Mouse (Mus musculus): ENCODE data around the gene Coq7. TPM values are rescaled to one million over a fixed set of nuclear protein-coding genes. Genes with fewer than 3 reads are reported as not detected.

The Coq7 gene
- 10 to 100 TPM; 51.9 to 53.5 TPM for total RNA-seq (2021)
- long read RNA-seq, experiment 1, transcript Coq7-201 (6 exons, 914 nt): major isoform, 145 of 154 reads
- long read RNA-seq, experiment 1, partial matches to known transcripts: 4 of 154 reads
- long read RNA-seq, experiment 1, other reads (novel, unspliced or antisense): 2 of 154 reads
- long read RNA-seq, experiment 2, transcript Coq7-201 (6 exons, 914 nt): major isoform, 158 of 166 reads
- long read RNA-seq, experiment 2, partial matches to known transcripts: 4 of 166 reads
- long read RNA-seq, experiment 2, other reads (novel, unspliced or antisense): 4 of 166 reads

GRCm38 (mm10) chr7:118533178-118533578 lies at the start of gene Coq7:
Gene Coq7, minus strand, starts transcription at chr7:118533356.
- intact Hi-C loops (cut with DNase I): no loop called here
- peak in 1 of 2 experiments; percentile 89 for DNase-seq

- no peak for DNase-seq
- intact Hi-C loops (cut with DNase I): no loop called here
These were observed 46.8 kb upstream of the Coq7 start for GRCm38 (mm10) chr7:118579938-118580337.

DNA sequence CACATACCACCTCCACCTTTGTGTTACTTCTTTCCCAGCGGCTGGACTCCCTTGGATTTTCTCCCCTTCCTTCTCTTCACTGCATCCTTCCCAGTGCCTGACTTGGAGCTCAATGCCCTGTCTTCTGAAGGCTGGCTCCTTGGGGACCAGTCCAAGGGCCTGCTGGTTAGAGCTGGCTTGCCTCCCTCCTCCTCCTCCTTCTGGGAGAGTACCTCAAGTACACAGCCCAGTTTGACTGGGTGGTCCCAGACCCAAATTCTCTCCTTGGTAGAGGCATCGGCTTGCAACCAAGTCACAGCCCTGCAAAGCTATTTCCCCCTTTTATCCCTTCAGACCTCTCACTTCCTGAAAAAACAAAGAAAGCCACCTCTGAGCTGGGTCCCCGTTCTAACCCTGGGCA lies 45.1 kb upstream of the Coq7 start:
- intact Hi-C loops (cut with DNase I): no loop called here
- DNase-seq: no peak

GRCm38 (mm10) chr7:118572039-118572438 lies 38.9 kb upstream of the Coq7 start:
- no peak for DNase-seq
- intact Hi-C loops (cut with DNase I): no loop called here

DNA sequence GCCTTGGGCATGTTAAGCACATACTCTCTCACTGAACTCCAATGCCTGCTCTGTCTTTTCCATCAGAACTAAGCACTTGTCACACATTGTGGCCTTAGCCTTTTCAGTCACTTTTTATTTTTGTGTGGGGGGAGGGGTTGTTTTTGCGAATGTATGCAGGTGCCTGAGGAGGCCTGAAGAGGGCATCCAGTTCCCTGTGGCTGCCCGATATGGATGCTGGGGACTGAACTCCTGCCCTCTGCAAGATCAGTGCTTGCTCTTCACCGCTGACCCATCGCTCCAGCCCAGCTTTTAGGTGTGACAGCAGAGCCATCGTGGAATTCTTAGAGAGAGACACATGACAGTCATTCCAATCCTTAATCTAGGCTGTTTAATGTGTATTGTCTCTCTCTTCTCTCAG lies 38.2 kb upstream of the Coq7 start:
- DNase-seq: no peak
- intact Hi-C loops (cut with DNase I): no loop called here

- DNase-seq: no peak
- intact Hi-C loops (cut with DNase I): no loop called here
These were observed 36.0 kb upstream of the Coq7 start for GRCm38 (mm10) chr7:118569121-118569543.

DNA sequence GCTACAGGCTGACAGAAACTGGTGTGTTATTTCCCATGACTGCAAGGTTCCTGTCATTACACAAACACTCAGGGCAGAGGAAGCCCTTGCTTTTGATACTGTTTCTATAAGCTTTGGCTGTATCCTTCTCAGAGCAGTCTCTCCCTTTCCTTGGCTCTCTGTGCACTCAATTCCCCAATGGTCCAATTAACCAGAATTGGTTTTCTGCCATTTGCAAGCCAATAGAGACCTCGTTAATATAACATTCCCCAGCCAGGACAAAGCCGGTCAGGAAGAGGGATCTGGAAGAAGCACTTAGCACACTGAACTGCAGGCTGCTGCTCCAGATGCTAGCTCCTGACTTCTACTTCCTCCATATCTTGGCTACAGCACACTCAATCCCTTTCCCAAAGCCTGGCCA lies 21.1 kb upstream of the Coq7 start:
- no peak for DNase-seq
- intact Hi-C loops (cut with DNase I): no loop called here

GRCm38 (mm10) chr7:118553881-118554280 lies 20.7 kb upstream of the Coq7 start:
- no peak for DNase-seq
- intact Hi-C loops (cut with DNase I): no loop called here

DNA sequence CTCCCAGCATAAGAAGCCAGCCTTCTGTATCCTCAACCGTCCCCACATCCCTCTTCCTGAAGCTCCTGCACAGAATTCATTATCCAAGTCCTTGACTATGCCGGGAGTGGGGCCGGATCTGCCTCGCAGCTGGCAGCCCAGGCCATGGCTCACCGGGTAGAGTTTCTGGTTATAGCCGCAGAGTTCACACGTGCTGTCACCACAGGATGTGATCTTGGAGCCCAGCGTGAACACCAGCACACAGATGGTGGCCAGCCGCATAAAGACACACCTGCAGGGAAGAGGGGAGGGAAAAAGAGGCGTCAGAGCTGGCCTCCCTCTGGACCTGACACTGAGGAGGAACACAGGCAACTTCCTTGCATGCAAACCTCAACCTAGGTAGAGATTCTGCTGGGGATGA lies 14.3 kb upstream of the Coq7 start:
- DNase-seq: no peak
- intact Hi-C loops (cut with DNase I): no loop called here

GRCm38 (mm10) chr7:118544128-118544527 lies 11.0 kb upstream of the Coq7 start:
- intact Hi-C loops (cut with DNase I): no loop called here
- DNase-seq: no peak

- no peak for DNase-seq
- intact Hi-C loops (cut with DNase I): no loop called here
These were observed 1.9 kb upstream of the Coq7 start for GRCm38 (mm10) chr7:118535076-118535475.

DNA sequence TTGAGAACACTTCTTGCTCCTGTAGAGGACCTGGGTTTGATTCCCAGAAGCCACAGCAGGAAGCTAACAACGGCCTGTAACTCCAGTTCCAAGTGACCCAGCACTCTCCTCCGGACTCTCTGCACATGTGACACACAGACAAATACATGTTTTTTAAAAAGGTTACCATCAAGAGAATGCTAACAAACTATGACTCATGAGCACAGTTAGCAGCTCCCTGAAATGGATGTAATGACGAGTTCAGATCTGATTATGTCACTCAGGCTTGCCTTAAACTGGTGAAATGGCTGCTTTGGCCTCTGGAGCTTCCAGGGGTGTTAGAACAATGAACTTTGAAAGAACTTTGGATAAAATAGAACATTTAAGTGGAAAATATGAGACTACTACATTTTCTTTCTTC lies 1.2 kb upstream of the Coq7 start:
- no peak for DNase-seq
- intact Hi-C loops (cut with DNase I): no loop called here

- intact Hi-C loops (cut with DNase I): no loop called here
- DNase-seq: peak; percentile 95 to 98
These were observed 508 bp downstream of the Coq7 start for GRCm38 (mm10) chr7:118532519-118533177.

GRCm38 (mm10) chr7:118526967-118527366 lies 6.2 kb downstream of the Coq7 start:
- intact Hi-C loops (cut with DNase I): no loop called here
- no peak for DNase-seq

DNA sequence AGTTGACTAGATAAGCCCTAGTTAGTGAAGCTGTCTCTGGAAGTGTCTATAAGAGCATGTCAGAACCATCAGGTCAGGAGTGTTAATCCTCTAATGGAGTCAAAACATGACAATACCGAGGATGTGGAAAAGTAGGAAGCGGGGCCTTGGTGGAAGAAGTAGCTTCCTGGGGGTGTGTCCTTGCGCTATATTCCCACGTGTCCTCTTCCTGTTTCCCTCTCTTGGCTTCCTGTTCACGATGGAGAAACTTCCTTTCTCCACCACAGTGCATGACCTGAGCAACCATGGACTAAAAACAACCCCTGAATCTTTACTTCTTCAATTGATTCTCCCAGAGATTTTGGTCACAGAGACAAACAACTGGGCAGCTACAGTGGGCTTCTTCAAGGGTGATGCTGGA lies 11.1 kb downstream of the Coq7 start:
- intact Hi-C loops (cut with DNase I): no loop called here

GRCm38 (mm10) chr7:118519661-118520060 lies 13.5 kb downstream of the Coq7 start:
- DNase-seq: no peak
- intact Hi-C loops (cut with DNase I): loop anchor here (2.0 kb wide), 1 partner anchor 215 kb away; no protein-coding TSS in a partner anchor

More for the DNA sequence above, 11.1 kb downstream of the Coq7 start:
- no peak for DNase-seq

DNA sequence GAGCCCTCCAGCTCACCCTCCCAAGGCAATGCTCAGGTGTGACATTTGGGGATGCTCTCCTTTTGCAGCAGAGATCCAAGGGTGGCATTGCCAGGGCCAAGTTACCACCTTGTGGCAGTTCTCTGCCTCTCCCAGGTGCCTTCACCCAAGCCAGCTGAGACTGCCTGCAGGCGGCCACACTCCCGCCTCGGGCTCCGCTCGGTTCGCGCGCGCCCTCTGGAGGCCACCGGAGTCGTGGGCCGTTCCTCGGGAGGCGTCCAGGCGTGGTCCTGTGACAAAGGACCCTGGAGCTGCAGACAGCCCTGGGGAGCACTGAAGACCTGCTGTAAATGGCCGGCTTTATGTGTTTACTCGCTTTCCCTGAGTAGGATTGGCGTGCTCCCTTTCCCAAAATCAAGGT lies 14.5 kb downstream of the Coq7 start:
- DNase-seq: peak; percentile 70 to 77
- intact Hi-C loops (cut with DNase I): loop anchor here (1.0 to 2.0 kb wide), 2 partner anchors 70 to 214 kb away; partner anchors contain the start of gene Syt17

DNA sequence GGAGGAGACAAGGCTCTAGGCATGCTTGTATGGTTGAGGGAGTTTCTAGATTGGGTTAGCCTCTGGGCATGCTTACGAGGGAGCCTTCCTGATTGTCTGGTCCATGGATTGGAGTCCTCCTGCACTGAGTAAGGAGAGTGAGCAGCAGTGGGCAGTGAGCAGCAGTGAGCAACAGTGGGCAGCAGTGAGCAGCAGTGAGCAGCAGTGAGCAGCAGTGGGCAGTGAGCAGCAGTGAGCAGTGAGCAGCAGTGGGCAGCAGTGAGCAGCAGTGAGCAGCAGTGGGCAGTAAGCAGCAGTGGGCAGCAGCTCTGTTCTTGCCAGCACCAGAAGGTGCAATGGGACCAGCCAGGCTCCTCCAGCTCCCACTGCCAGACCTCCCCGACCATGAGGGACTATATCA lies 15.3 kb downstream of the Coq7 start:
- intact Hi-C loops (cut with DNase I): loop anchor here (1.0 to 2.0 kb wide), 2 partner anchors 70 to 213 kb away; partner anchors contain the start of gene Syt17
- DNase-seq: no peak

DNA sequence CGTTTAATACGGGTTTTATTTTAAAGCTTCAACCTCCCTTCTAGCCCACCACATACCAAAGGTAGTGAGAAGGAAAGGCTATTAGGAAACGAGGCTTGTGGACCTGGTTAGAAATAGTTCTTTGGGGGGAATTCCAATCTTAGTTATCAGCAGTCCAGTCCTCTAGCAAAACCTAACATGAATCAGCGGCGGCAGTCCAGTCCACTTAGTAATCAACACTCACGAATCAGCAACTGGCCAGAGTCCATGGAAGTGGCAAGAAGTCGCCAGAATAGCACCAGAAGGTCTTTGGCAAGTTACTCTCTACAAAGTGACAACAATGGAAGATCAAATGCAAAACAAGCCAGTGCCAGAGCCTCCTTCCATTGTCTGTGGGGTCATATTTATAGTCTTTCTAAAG lies 24.6 kb downstream of the Coq7 start:
- DNase-seq: no peak
- intact Hi-C loops (cut with DNase I): no loop called here

DNA sequence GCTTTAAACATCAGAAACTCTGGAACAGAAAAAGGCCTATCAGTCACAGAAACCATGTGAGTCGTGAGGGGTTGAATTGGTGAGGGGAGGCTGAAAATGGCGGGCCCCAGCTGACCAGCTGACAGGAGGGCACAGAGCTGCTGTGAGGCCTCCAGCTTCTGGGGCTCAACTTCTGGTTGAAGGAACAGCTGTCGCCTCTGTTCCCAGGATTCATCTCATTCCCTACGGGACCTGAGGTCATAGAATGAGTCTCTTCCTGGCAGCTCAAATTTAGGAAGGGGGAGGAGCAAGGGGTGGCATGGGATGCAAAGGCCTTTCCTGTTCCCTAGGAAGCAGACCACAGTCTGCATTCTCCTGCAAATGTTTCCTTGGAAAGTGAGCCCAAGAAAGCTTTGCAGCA lies 29.3 kb downstream of the Coq7 start:
- DNase-seq: no peak
- intact Hi-C loops (cut with DNase I): no loop called here

DNA sequence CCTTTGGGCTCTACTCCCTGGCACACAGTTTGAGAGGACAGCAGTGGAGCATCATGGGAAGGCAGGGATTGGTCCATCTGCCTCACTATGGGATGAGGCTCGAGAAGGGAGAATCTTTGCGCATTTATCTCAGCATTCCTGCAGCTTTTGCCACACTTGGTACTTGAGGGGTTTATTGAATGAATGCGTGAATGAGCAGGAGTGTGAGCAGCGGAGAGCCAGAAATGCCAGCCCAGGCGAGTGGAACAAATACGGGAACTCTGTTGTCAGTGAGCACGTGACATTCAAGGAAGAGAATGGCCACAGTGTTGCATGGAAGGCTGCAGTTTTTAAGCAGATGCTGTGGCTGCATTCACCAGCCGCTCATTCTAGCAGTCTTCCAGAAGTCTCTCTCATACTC lies 30.8 kb downstream of the Coq7 start:
- DNase-seq: no peak
- intact Hi-C loops (cut with DNase I): no loop called here

DNA sequence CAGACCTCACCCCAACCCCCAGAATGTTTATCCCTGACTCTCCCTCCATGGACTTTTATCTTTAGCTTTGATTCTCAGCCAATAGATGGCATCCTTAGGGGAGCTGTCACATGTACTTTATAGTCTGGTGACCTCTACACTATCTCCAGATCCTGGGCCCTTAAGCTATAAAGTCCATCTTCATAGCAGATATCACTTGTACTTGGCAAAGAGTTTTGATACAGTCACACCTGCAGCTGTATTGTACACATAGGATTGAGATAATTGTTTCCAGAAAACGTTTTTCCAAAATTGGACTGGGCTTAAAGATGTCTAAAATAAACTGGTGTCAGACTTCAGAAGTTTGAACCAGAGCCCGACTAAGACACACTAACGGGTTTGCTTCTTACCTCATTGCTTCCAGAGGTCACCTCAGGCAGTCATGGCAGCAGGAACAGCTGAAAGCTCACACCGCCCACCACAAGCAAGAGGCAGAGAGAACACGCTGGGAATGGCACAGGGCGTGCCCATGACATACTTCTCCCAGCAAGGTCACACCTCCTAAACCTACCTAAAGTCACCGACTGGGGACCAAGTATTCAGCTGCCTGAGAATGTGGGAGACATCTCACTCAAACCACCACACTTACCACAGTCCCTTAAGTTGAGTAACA lies 33.2 kb downstream of the Coq7 start:
- intact Hi-C loops (cut with DNase I): no loop called here
- no peak for DNase-seq
